Comparison of ENCODE assay signal across 8 mouse cellular contexts in the genomic region with DNA sequence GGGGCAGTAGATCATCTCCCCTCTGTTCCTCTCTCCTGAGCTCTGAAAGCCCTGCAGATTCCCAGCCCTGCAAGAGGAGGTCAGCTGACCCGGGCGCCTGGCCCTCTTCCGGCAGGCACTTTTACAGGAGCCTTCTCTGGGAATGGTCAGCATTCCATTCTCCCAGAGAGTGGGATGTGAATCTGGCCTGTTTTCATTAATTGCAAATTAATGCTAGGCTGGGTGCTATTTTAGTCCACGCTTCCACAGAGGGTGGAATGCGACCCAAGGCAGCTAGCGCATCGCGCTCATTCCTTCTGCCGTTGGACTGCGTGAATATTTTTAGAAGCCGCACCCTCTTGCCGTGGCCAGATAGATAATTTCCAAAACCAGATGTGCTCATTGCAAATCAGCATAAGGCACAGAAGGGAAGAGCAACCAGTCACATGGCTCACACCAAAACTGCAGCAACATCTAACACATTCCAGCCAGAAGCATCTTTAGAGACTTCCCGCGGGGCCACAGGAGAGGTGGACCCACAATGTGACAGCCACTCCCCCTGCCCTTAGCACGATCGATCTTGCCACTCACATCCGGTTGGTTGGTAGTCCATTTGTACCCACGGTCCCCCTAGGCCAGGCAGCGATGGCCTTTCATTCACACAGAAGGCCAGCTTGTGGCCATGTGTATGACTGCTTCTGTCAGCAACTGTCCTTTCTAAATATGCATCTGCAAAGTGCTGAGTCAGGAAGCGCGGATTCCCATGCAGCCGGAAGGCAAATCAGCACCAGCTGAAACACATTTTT. TPM values are rescaled to one million over a fixed set of nuclear protein-coding genes. Genes with fewer than 3 reads are reported as not detected.
DNase-seq lines count a peak whose midpoint lies in the region; ATAC-seq and TF ChIP-seq lines count a peak whose summit lies in the region.

No protein-coding gene starts in this region.

- H3K9me3 ChIP-seq in hindbrain, postnatal 0 days (ENCODE audit: low read length) = no peaks in the 10 kb centered on the region
- no peaks in the 10 kb centered on the region for H3K9me3 ChIP-seq in lung, embryonic 16.5 days (ENCODE audit: control insufficient read depth, low read length)

- H3K4me2 ChIP-seq in hindbrain, postnatal 0 days (ENCODE audit: low read depth, low read length) = peak overlapping the region; percentile 7; the same call in 1 of the 2 replicates
- H3K4me2 ChIP-seq in lung, embryonic 16.5 days (ENCODE audit: low read depth, low read length) = no peak overlapping the region

- no peaks in the 10 kb centered on the region for H3K36me3 ChIP-seq in hindbrain, postnatal 0 days (ENCODE audit: insufficient read depth, low read length)
- H3K36me3 ChIP-seq in lung, embryonic 16.5 days (ENCODE audit: control insufficient read depth, insufficient read depth, low read length) = no peaks in the 10 kb centered on the region

- H3K27me3 ChIP-seq in hindbrain, postnatal 0 days (ENCODE audit: insufficient read depth, low read length) = no peaks in the 10 kb centered on the region
- H3K27me3 ChIP-seq in lung, embryonic 16.5 days (ENCODE audit: control insufficient read depth, insufficient read depth, low read depth, low read length) = no peaks in the 10 kb centered on the region

- no peak for TF ChIP-seq CTCF in hindbrain, postnatal 0 days (IDR thresholded peaks at IDR 0.05; ENCODE audit: low read depth)
- no peak for TF ChIP-seq CTCF in olfactory bulb, adult 2 months (IDR thresholded peaks at IDR 0.05; ENCODE audit: insufficient read depth, low read depth, low read length)

- H3K4me1 ChIP-seq in hindbrain, postnatal 0 days (ENCODE audit: insufficient read depth, low read length) = peaks cover 34% of the 10 kb centered on the region
- H3K4me1 ChIP-seq in lung, embryonic 16.5 days (replicated peaks; ENCODE audit: control insufficient read depth, insufficient read depth, low read length) = peaks cover 53% of the 10 kb centered on the region
- peaks cover 34% of the 10 kb centered on the region for H3K4me1 ChIP-seq in olfactory bulb, adult 2 months (ENCODE audit: control insufficient read depth, insufficient read depth, low read length)

- no peak for TF ChIP-seq POLR2A in olfactory bulb, adult 2 months (IDR thresholded peaks at IDR 0.05; ENCODE audit: insufficient read depth, low read depth, low read length)

- 34% methylated on average over 22 of the region's 22 CpGs for WGBS in hindbrain, postnatal 0 days
- 36% methylated on average over 22 of the region's 22 CpGs for WGBS in lung, embryonic 16.5 days
- WGBS in olfactory bulb, adult 2 months = 25% methylated on average over 22 of the region's 22 CpGs

- no peak overlapping the region for H3K9ac ChIP-seq in hindbrain, postnatal 0 days (replicated peaks; ENCODE audit: low read length)
- H3K9ac ChIP-seq in lung, embryonic 16.5 days (ENCODE audit: low read length) = no peak overlapping the region

- no peak overlapping the region for H3K4me3 ChIP-seq in hindbrain, postnatal 0 days (ENCODE audit: low read length)
- H3K4me3 ChIP-seq in lung, embryonic 16.5 days (ENCODE audit: low read length) = no peak overlapping the region
- H3K4me3 ChIP-seq in olfactory bulb, adult 2 months (ENCODE audit: insufficient read depth, low read depth, low read length) = no peak overlapping the region

- H3K27ac ChIP-seq in hindbrain, postnatal 0 days = peak overlapping the region; percentile 71; the same call in 1 of the 2 replicates
- H3K27ac ChIP-seq in lung, embryonic 16.5 days (ENCODE audit: low read length) = peak overlapping the region; percentile 81
- H3K27ac ChIP-seq in olfactory bulb, adult 2 months (ENCODE audit: insufficient read depth, low read depth, low read length) = peak overlapping the region; percentile 2; the same call in 1 of the 2 replicates

- DNase-seq in right cerebral cortex, postnatal 14 days = peak; percentile 34
- DNase-seq in right cerebral cortex, postnatal 36 days (ENCODE audit: low spot score in 2 of 2) = no peak
- peak; percentile 38 for DNase-seq in gastrocnemius, postnatal 10 days
- peak; percentile 33 for DNase-seq in hindbrain, postnatal 0 days (ENCODE audit: low spot score)
- DNase-seq in layer of hippocampus, postnatal 36 days = no peak
- no peak for DNase-seq in thymus, postnatal 0 days (ENCODE audit: low spot score)

- no peak for ATAC-seq in hindbrain, postnatal 0 days
- ATAC-seq in lung, embryonic 16.5 days (ENCODE audit: low read depth) = peak; percentile 81

RNA-seq across cellular contexts. Expression of a gene that starts 51.8 kb away (rescaled TPM):
- total RNA-seq in gastrocnemius, postnatal 10 days (2021) = 10 to 100 TPM; 12.5 to 17.6 TPM
- total RNA-seq in hindbrain, postnatal 0 days (2014; rRNA removed) = 22.7 and 23.3 TPM in 2 replicates
- 3.0 and 3.1 TPM in 2 replicates for polyA plus RNA-seq in hindbrain, postnatal 0 days (2015; fragmentation: Nextera tagmentation; extraction: Ambion mirVana)
- 2.2 and 2.6 TPM in 2 replicates for polyA plus RNA-seq in lung, embryonic 16.5 days (2015; fragmentation: Nextera tagmentation; extraction: Ambion mirVana)
- polyA plus RNA-seq in olfactory bulb, adult 2 months (2012; ENCODE audit: insufficient read depth, insufficient read length, low replicate concordance, missing spikeins) = not detected in 2 replicates
- total RNA-seq in layer of hippocampus, postnatal 36 days (2021) = 10 to 100 TPM; 54.7 to 55.6 TPM
- 0.50 and 0.73 TPM in 2 replicates for polyA plus RNA-seq in thymus, postnatal 0 days (2015; fragmentation: Nextera tagmentation; extraction: Ambion mirVana)

Comparison
In these comparisons a context has a peak if more than half of its experiments do, and no peak if none do; other contexts are left out.
1. DNase-seq: peak in right cerebral cortex, postnatal 14 days (single experiment), gastrocnemius, postnatal 10 days (single experiment) and hindbrain, postnatal 0 days (single experiment); none in right cerebral cortex, postnatal 36 days (0 of 2), layer of hippocampus, postnatal 36 days (0 of 2) and thymus, postnatal 0 days (single experiment).
2. H3K27ac ChIP-seq: peak in every context shown above with its lines; median percentile 81 in lung, embryonic 16.5 days; 71 in hindbrain, postnatal 0 days; 2 in olfactory bulb, adult 2 months.